Mouse (Mus musculus): ENCODE results near the gene Radil. TPM values are rescaled to one million over a fixed set of nuclear protein-coding genes. Genes with fewer than 3 reads are reported as not detected.

Gene Radil
- total RNA-seq, 2 experiments from 2014 or later: not detected

- ATAC-seq (ENCODE audit: poor library complexity, severe bottlenecking): no peak
Measured at GRCm38 (mm10) chr5:142486654-142487053, 64.2 kb downstream of the Radil start.

- ATAC-seq (ENCODE audit: poor library complexity, severe bottlenecking): no peak
Measured at GRCm38 (mm10) chr5:142483581-142483980, 67.3 kb downstream of the Radil start.

GRCm38 (mm10) chr5:142482512-142482911 lies 68.4 kb downstream of the Radil start:
- ATAC-seq (ENCODE audit: poor library complexity, severe bottlenecking): peak; percentile 71

DNA sequence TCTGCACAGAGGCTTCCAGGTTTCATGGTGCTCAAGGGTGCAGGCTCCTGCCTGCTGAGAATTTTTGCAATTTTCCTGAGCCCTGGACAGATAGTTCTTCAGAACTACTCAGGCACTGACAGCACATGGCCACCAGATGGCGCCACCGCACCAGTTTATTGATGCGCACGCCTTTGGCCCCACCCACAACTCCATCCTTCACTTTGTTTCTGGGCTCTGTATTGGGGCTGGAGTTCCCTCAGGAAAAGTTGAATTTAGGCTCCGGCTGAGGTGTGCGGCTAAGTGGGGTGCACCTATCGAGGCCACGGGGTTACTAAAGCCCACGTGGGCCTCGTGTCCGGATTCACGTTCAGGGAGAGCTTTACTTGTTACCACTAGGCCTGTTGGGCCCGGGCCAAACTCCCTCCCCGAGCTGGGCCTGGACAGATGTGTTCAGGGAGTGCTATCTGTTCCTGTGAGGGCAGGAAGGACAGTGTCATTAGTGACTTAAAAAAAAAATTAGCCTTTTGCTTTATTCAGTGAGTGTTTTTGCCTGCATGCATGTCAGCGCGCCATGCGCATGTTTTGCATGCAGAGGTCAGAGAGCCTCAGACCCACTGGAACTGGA lies 72.0 kb downstream of the Radil start:
- ATAC-seq (ENCODE audit: poor library complexity, severe bottlenecking): peak; percentile 70

DNA sequence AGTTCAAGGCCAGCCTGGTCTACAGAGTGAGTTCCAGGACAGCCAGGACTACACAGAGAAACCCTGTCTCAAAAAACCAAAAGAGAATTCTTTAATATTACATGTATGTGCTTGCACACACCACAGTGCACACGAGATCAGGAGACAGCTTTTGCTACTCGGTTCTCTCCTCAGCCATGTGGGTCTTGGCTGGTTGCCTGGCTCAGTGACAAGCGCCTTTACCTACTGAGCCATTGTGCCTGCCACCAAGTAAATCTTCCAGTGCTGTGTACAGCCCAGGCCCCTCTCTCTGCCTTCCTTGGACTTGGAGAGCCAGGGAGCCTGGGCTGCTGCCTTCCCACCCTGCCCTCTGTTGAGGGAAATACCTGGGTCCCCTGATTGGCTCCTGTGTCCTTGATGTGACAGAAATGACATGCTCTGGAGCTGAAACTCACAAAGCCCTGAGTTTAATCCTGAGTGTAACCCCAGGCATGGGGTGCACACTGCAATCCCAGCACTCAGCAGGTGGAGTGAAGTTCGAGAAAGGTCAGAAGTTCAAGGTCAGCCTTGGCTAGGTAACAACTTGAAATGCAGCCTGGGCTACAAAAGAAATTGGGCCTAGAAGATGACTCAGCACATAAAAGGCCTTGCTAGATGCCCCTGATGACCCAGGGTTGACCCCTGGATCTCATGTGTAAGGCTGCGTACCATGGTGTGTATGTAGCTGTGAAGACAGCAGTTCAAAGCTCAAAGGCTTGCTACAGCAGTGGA lies 72.9 kb downstream of the Radil start:
- ATAC-seq (ENCODE audit: poor library complexity, severe bottlenecking): no peak

GRCm38 (mm10) chr5:142477346-142477745 lies 73.6 kb downstream of the Radil start:
- no peak for ATAC-seq (ENCODE audit: poor library complexity, severe bottlenecking)

GRCm38 (mm10) chr5:142475669-142476068 lies 75.2 kb downstream of the Radil start:
- ATAC-seq (ENCODE audit: poor library complexity, severe bottlenecking): peak; percentile 30

DNA sequence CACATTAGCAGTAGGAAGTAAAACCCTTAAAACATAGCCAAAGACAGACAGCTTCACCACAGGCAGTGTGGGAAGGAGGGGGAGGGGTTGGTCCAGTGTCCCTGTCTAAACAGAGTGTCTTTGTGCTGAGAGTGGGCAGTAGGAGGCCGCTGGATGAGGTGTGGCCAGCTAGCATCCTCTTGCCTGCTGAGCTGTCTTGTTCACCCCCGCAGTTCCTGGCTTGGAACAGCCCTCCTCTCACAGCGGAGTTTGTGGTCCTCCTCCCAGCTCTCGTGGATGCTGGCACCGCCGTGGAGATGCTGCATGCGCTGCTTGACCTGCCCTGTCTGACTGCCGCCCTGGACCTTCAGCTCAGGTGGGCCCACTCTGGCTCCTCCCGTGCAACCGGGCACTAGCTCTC lies 77.2 kb downstream of the Radil start:
- no peak for ATAC-seq (ENCODE audit: poor library complexity, severe bottlenecking)

DNA sequence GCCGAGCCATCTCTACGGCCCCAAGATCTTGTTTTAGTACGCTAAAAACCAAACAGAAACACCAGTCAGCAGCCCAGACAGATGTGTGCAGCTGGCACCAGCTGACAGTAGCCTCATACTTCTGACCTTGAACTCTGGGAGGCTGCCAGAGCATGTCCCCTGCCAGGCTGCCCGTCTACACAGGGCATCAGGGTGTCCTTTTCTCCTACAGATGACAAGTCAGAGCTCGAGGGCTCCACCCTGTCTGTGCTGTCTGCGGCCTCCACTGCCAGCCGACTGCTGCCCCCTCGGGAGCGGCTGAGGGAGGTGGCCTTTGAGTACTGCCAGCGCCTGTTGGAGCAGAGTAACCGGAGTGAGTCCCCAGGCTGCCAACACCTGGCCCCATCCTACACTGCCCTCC lies 81.1 kb downstream of the Radil start:
- no peak for ATAC-seq (ENCODE audit: poor library complexity, severe bottlenecking)

DNA sequence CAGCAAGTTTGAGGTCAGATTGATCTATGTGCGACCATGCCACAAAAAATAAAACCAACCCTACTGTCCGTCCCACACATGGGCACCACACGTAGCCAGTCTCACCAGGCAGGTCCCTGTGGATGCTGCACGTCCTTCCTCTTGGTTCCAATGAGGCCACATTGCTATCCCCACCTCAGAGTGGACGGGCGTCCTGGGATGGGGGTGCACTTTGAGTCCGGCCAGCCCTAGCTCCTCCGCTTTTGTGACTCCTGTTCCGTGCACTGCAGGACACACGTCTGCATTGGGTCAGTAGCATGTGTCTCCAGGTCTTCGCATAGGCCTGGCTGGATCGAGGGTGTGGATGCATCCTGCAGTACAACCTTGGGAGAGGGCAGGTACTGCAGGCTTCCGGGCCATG lies 82.5 kb downstream of the Radil start:
- no peak for ATAC-seq (ENCODE audit: poor library complexity, severe bottlenecking)

DNA sequence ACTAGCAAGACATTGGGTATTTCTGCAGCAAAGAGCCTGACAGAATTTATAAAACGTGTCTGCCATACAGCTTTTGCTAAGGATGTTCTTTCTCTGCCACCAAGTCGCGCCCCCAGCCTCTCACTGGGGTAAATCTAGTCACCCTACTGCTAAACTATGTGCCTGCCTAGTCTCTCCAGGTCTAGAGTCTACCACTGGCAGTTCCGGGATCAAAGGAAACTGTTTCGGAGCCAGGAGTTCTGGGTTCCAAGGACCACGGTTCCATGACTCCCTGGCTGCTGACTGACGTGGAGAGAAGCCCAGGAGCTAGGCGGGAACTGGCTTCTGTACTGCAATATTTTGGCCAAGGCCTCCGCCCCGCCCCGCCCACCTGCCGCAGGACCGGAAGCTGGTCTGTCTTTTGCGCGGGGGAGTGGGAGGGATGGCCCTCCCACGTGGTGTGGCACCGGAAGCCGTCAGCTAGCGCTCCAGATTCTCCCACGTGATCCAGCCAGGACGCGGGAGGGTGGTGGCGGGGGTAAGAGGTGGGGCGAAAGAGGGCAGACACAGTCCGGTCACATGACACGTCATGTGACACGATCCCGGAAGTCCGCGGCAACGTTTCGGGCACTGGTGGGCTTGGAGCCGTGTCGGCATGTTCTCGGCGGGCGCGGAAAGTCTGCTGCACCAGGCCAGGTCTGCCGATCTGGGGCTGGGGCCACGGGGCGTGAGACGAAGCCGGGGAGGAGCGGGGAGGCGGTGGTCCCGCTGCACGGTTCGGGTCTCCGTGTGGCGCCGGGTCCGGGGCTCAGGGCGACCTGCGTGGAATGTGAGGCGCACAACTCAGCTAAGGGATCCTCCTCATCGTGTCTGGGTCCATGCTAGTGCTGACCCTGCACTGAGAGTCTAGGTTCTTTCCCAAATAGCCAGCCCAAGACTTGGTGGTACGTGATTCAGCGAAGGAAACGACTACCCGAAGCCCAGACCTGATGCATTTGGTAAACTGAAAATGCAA lies 87.1 kb downstream of the Radil start, which contains the start of gene Ap5z1:
Ap5z1 (plus strand) TSS at position 484 of the 994 bp plus-strand sequence.
- peak; percentile 89 for ATAC-seq (ENCODE audit: poor library complexity, severe bottlenecking)

- ATAC-seq (ENCODE audit: poor library complexity, severe bottlenecking): no peak
Measured at GRCm38 (mm10) chr5:142463011-142463410, 87.9 kb downstream of the Radil start.

GRCm38 (mm10) chr5:142462641-142462948 lies 88.3 kb downstream of the Radil start:
- ATAC-seq (ENCODE audit: poor library complexity, severe bottlenecking): no peak

- no peak for ATAC-seq (ENCODE audit: poor library complexity, severe bottlenecking)
Measured at GRCm38 (mm10) chr5:142461942-142462640, 88.8 kb downstream of the Radil start.

DNA sequence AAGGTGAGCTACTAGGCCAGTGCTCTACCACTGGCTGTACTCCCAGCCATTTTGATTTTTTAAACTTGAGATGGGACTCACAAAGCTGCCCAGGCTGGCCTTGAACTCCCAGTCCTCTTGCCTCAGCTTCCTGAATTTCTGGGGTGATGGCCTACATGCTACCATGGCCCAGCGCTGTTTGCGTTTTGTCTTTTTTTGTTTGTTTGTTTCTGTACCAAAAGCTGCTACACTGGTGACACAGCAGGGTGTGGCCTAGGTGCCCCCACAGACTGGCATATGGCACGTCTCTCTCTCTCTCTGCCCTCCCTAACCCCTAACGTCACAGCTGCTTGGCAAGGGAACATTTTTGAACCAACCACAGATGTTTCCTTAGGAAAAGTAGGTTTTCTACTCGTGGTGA lies 91.1 kb downstream of the Radil start:
- no peak for ATAC-seq (ENCODE audit: poor library complexity, severe bottlenecking)

DNA sequence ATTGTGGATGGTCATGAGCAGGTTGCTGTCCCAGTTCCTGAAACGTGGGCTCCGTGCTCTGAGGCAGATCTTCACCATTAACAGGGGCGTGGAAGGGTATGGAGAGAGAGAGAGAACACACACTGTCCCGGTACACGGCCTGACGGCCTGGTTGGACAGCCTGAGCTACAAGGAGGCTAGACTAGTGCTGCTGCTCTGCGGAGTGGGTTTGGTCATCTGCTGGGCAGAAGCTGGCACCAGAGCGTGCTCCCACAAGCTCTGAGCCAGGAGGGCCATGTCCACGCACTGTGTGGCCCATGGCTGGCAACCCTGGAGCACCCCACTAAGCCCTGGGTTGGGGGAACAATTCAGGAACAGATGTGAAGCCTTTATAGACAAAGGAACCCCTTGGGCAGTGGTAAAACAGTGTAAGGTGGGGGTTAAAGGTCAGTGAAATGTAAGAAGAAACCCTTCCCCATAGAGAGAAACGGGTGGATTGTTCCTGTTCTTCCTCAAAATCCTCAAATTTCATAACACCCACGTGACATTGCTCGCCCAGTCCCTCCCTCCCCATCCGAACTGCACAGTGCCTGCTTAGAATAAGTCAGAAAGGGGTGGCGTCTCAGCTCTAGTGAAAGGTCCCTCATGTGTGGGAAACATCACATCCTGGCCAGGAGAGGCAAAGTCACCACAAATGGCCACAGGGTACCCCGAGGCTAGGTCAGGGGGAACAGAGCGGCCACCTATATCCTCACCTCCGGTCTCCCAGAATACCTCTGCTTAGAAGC lies 91.9 kb downstream of the Radil start:
- peak; percentile 37 for ATAC-seq (ENCODE audit: poor library complexity, severe bottlenecking)

- no peak for ATAC-seq (ENCODE audit: poor library complexity, severe bottlenecking)
Measured at GRCm38 (mm10) chr5:142457345-142457744, 93.6 kb downstream of the Radil start.

GRCm38 (mm10) chr5:142456318-142456717 lies 94.6 kb downstream of the Radil start:
- ATAC-seq (ENCODE audit: poor library complexity, severe bottlenecking): no peak

GRCm38 (mm10) chr5:142453742-142454141 lies 97.2 kb downstream of the Radil start:
- ATAC-seq (ENCODE audit: poor library complexity, severe bottlenecking): no peak

DNA sequence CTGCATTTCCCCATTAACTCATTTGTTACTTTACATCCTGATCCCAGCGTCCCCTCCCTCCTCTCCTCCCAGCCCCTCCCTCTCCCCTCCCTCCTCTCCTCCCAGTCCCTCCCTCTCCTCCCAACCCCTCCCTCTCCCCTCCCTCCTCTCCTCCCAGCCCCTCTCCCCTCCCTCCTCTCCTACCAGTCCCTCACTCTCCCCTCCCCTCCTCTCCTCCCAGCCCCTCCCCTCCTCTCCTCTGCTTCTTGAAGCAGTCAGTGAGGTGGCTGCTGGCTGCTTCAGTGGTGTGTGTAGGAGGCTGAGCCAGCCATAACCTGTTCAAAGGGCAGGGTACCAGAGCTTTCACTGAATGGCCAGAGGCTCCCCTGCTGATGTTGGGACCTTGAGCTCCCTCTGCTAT lies 99.1 kb downstream of the Radil start:
- no peak for ATAC-seq (ENCODE audit: poor library complexity, severe bottlenecking)
